Mouse (Mus musculus) cerebellum, postnatal 10 days (tissue): ENCODE measurements at regions not wholly inside any gene's neighbourhood (a gene's known extent, or its start where the extent isn't known, plus 50 kb on each side); places are given as distances from the start of the nearest gene placed in this dataset.

Experiments used
- DNase-seq, 2 experiments: peaks; one replicate each; pipeline ENCODE4 v3.0.0; 2021; ENCODE audit warnings: mixed read lengths in 2 of 2

GRCm38 (mm10) chr19:60148313-60148965 lies 78.1 kb downstream of the Fam204a start:
- no peak for DNase-seq

DNA sequence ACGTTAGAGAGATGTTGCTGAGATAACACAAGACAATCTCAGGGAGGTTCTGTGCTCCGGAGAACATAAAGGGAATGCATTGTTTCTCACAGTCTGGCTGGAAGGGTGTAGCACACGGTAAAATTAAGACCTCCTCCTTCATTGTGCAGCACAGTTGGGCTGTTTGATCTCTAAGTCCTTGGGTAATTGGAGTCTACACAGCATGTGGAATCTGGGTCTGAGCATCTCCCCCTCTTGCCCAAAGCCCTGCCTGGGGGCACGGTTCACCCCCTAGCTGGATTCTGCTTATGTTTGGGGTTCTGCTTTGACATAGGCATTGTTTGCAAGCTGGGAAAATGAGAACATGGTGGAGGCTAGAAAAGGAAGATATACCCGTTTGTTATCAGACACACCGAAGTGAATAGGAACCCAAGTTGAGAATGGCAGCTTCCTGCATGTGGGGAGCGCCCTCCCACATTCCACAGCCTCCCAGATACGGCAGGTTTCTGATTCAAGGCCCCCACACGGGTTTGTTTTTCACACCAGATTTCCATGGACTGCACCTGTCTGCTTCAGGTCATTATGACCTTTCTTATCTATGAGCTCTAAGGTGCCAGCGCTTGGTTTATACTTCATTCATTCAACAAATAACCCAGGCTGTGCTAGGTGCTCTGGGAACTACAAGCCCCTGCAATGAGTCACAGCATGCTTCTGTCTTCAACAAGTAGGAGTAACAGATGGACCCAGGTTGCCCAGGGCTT lies 79.9 kb downstream of the Fam204a start:
- DNase-seq, result no peak

DNA sequence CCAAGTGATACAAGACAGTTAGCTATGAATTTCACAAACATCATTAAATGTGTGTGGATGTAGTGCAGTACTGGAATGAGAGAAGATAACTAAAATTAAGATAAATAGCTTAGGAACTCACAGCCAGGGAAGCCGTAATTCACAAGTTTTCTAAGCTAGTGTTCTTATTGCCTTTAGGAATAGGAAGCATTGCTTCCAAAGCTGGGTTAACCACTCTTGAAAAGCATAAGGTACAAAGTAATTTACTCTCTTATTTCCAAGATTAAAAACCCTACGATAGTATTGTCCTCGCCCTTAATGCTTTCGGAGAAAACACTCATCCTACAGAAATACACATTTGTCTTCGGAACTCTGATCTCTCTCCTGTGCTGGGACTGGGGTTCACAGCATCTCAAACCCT lies 81.3 kb downstream of the Fam204a start:
- no peak for DNase-seq

GRCm38 (mm10) chr19:60144336-60144989 lies 82.0 kb downstream of the Fam204a start:
- DNase-seq, result peak; percentile 89 to 91

DNA sequence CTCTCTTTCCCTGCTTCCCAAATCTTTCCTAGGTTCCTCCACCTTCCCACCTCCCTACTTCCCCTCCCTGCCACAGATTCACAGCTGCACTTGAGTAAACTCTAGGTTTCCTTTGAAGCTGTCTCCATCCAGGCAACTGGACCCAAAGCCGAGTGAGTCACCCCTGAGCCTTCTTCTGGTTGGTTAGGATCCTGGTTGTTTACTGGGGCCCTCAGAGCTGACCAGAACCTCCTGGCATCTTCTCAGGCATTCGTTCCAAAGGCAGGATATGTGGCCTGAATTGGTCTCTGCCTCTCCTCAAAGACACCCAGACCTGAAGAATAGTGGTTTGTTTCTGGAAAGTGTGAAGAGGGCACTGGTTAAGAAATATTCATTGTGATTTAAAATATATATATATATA lies 87.6 kb downstream of the Fam204a start:
- DNase-seq, result no peak

- no peak for DNase-seq
Measured at GRCm38 (mm10) chr19:60136491-60136890, 90.0 kb downstream of the Fam204a start.

DNA sequence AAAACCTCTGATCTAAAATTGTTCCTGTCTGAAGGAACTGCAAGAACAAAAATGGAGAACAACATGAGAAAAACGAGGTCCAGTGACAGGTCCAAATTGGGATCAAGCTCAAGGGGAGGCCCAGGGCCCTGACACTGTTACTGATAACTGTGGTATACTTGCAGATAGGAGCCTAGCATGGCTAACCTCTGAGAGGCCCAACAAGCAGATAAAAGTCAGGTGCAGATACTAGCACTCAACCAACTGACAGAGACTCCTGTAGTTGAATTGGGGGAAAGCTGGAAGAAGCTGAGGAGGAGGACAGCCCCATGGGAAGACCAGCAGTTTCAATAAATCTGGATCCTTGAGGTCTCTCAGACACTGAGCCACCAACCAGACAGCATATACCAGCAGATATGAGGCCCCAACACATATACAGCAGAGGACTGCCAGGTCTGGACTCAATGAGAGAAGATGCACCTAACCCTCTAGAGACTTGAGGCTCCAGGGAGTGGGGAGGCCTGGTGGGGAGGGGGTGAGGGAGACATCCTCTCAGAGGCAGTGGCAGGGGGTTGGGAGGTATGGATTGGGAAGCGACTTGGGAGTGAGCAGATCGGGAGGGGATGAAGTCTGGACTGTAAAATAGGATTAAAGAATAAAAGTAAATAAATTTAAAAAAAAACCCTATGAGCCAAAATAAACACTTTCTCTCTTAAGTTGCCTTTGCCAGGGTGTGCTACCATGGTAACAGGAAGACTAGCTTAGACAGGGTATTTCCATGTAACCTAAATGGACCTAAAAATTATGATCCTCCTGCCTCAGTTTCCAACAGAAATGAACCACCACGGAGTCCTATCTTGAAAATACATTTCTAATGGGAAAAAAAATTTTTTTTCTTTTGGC lies 91.8 kb downstream of the Fam204a start:
- no peak for DNase-seq

DNA sequence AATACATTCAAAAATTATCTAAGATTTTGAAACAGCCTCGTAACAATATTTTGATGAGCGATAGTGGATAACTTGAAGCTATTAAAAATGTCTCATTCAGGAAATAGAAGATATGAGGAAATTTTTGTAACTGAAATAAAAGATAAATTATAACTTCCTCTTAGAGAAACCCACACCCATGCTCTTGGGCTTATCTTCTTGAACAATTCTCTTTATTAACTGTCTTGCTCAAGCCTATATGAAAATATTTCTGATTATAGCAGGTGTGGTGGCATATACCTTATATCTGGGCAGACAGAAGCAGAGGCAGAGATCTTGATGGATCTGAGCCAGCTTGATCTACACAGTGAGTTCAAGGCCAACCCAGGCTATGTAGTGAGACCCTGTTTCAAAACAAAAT lies 96.9 kb downstream of the Fam204a start:
- no peak for DNase-seq

GRCm38 (mm10) chr19:60124638-60125037 lies 101.9 kb downstream of the Fam204a start:
- DNase-seq, result peak in 1 of 2 experiments; percentile 8

GRCm38 (mm10) chr19:60120917-60121316 lies 105.6 kb downstream of the Fam204a start:
- DNase-seq, result peak; percentile 17 to 20

DNA sequence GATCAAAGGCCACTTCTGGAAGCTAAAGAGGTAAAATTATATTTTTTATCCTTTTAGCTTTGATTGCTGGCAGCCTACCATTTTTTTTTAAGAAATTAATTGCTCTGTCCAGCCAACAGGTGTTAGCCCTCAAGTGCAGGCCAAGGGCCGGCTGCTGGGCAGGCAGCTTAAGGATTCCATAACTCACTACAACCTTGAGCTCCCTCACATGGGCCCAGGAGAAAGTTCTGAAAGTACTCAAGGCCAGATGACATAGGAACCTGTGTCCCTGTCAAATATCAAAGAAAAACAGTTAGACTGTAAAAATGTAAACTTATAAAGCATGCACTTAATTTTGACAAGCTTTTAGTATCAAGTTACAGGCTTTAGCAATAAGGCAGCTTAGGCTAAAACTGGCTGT lies 107.5 kb downstream of the Fam204a start:
- DNase-seq, result no peak

DNA sequence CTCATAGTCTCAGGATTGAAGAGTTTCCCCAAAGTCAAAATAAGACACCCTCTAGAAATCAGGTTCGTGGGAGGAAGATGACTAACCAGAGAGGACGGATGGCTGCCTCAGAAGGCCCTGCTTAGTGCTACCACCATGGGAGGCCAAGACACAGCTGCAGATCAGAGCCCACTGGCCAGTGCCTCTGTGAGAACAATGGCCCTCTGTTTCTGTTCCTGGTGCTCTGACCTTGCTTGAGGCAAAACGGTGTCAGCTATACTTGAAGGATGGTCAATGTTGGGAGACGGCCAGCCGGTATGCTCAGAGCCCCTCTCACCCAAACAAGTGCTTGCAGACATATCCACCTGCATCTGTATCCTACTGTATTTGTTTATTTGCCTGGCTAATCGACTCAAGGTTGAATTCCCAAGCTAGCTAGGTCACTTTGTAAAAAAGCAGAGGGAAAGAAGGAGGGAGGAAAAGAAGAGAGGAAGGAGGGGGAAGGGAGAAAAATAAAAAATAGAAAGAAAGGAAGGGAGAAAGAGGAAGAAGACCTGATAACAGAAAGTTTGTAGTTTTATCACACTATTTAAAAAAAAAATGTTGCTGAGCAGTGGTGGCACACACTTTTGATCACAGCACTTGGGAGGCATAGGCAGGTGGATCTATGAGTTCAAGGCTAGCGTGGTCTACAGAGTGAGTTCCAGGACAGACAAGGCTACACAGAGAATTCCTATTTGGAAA lies 112.7 kb downstream of the Fam204a start:
- peak in 1 of 2 experiments; percentile 4 for DNase-seq

DNA sequence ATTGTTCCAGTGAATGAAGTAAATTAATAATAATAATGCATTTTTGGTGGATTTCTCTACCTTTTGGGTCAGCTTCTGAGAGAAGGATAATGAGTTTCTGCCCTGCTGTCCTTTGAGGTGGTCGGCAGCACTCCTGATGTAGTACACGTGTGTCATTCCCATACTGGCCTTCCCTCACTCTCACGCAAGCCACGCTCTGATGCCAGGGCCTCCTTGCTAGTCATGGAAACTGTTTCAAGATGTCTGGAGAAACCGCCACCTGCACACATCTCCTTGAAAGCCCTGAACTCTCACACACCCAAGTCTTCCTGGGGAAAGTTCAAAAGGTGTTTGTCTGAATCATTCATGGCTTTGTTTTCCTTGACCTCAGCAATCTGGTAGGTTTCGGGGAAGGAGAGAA lies 116.2 kb downstream of the Fam204a start:
- DNase-seq, result no peak

- no peak for DNase-seq
Measured at GRCm38 (mm10) chr19:60109488-60109887, 117.0 kb downstream of the Fam204a start.

- DNase-seq, result no peak
Measured at GRCm38 (mm10) chr19:60097915-60098314, 128.6 kb downstream of the Fam204a start.

GRCm38 (mm10) chr19:60074986-60075385 lies 131.5 kb upstream of the Rab11fip2 start:
- DNase-seq, result no peak

- DNase-seq, result no peak
Measured at GRCm38 (mm10) chr19:60073328-60073727, 129.9 kb upstream of the Rab11fip2 start.

GRCm38 (mm10) chr19:60066183-60066582 lies 122.7 kb upstream of the Rab11fip2 start:
- DNase-seq, result no peak

- no peak for DNase-seq
Measured at GRCm38 (mm10) chr19:60055121-60055874, 111.8 kb upstream of the Rab11fip2 start.

GRCm38 (mm10) chr19:60051151-60051550 lies 107.7 kb upstream of the Rab11fip2 start:
- no peak for DNase-seq

- DNase-seq, result no peak
Measured at GRCm38 (mm10) chr19:60040721-60041120, 97.3 kb upstream of the Rab11fip2 start.
